Mouse (Mus musculus) megakaryocyte, embryonic 14.5 days (primary cell): ENCODE measurements around the gene Samd4b.

Source experiments
- FLI1 ChIP-seq: IDR thresholded peaks from 2 replicates; pipeline ENCODE4 v1.6.1; 2012; ENCODE audit warnings: low read length, inconsistent platforms, mixed read lengths
- GATA1 ChIP-seq: IDR thresholded peaks from 3 replicates; pipeline ENCODE4 v1.6.1; 2012; ENCODE audit warnings: mixed read lengths, low read length, inconsistent platforms, borderline replicate concordance

DNA sequence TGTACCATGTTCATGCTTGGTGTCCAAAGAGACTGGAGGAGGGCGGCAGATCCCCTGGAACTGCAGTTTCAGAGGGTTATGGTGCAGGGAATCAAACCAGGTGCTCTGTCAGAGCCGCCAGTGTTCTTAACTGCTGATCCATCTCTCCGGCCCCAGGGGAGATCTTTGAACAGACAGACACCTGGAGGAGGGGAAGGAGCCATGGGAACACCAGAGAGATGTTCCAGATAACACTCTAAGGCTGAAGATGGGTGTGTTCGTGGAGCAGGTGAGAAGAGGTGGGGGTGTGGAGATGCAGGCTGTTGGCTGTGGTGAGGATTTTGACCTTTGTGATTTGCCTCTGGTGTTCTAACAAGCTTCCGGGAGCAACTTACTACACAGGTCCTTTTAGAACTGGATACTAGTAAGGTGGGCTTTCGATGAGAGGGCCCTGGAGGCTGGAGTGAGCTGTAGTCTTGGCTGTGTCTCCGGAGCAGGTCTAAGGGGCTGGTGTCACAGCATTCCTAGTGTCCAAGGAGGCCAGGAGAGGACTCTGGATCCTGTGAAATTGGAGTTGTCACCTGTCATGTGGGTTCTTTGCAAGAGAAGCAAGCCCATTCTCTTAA lies 224.0 kb downstream of the Samd4b start:
- TF ChIP-seq GATA1 (no peak), FLI1 (no peak)
